Mouse (Mus musculus): ENCODE results near the gene Grb14.

Gene Grb14

DNA sequence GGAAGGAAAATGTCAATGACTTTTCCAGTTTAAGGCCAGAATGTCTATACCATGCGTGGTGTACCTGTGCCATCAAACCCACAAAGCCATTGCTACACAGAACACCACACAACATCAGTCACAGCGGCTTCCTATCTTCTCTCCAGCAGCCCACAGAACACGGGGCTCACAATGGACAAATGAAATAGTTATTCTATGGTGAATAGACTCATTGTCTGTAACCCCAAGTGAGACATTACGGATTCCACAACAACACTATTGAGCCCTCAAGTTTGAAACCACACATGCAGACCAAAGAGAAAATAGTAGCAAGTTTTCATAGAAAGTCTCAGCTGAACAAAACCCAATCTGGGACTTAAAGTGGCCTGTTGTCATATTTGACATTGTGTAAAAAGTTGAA lies 62.6 kb downstream of the Grb14 start:
- Histone ChIP-seq H3K27me3 (ENCODE audit: control insufficient read depth, insufficient read depth, low read length, poor library complexity, severe bottlenecking) (no peaks in the 10 kb centered on the region), H3K36me3 (ENCODE audit: control insufficient read depth, insufficient read depth, low read length, poor library complexity, severe bottlenecking) (no peaks in the 10 kb centered on the region)
- DNase-seq (ENCODE audit: low read depth, low spot score): no peak

DNA sequence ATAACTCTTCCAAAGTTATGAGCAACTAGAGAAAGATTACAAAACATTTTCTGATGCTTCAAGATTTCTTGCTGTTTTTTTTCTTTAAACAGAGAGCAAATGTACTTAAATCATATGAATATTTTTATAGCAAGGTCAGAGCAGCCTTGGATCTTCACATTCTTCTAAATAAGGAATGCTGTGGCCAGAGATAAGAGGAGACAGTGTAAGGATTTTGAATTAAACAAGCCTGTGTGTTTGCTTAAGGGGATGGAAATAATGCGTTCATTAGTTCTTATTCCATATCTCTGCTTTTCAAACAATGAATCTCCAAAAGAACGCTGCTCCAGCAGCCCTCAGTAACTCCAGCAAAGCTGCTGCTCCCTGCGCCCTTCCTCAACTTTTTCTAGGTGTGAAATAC lies 63.4 kb downstream of the Grb14 start:
- H3K27me3 ChIP-seq (ENCODE audit: control insufficient read depth, insufficient read depth, low read length, poor library complexity, severe bottlenecking): no peaks in the 10 kb centered on the region
- no peak for DNase-seq (ENCODE audit: low read depth, low spot score)
- no peaks in the 10 kb centered on the region for H3K36me3 ChIP-seq (ENCODE audit: control insufficient read depth, insufficient read depth, low read length, poor library complexity, severe bottlenecking)

DNA sequence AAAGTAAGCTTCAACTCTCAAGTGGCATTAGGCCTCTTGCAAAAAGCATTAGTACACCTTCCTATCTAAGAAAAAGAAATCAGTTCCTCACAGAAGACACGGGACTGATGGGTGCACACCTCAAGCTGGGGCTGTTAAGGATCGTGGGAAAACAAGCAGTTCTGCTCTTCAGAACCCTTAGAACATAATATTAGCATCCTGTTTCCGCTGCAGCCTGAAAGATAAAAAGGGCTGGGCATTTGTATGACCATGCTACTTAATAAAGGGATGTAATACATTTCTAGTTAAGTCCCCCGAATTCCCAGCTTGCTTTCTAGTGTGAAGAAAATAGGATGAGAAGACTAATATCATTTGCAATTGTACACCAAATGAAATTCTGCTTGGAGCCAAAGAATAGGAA lies 65.1 kb downstream of the Grb14 start:
- no peaks in the 10 kb centered on the region for H3K36me3 ChIP-seq (ENCODE audit: control insufficient read depth, insufficient read depth, low read length, poor library complexity, severe bottlenecking)
- DNase-seq (ENCODE audit: low read depth, low spot score): no peak
- H3K27me3 ChIP-seq (ENCODE audit: control insufficient read depth, insufficient read depth, low read length, poor library complexity, severe bottlenecking): no peaks in the 10 kb centered on the region

DNA sequence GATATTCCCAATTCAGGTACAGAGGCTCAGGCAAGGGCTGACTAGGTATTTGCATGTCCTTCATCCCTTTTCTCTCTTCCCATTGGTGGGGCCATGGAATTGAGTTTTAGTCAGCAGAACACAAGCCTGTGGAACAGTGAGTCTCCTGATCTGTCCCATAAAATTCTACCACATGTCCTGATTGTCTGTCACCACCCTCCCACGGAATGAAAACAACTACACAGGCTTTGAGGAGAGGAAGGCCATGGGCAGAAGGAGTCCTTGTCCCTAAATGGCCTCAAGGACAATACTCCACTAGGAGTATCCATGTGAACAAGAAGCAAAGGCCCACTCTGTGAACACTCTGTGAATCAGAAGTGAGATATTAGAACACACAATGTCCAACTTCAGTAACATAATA lies 69.3 kb downstream of the Grb14 start:
- H3K36me3 ChIP-seq (ENCODE audit: control insufficient read depth, insufficient read depth, low read length, poor library complexity, severe bottlenecking): no peaks in the 10 kb centered on the region
- H3K27me3 ChIP-seq (ENCODE audit: control insufficient read depth, insufficient read depth, low read length, poor library complexity, severe bottlenecking): no peaks in the 10 kb centered on the region
- DNase-seq (ENCODE audit: low read depth, low spot score): no peak

DNA sequence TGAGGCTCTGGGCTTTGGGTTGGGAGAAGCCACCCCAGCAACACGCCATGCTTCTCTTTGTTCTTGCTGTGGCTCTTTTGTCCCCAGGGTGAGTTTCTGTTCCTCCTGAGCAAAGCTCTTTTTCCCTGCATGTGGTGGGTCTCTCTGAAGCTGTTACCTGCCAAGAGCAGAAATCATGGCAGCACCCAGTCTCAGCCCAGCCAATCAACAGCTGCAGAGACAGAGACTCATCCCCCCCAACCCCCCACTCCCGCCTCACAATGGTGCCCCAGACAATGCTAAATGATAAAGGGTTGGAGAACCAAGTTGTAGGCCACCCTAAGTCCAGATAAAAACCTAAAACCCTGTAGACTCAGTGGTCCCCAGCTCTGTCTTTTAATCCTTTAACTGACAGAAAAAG lies 75.6 kb downstream of the Grb14 start:
- DNase-seq (ENCODE audit: low read depth, low spot score): no peak
- Histone ChIP-seq H3K27me3 (ENCODE audit: control insufficient read depth, insufficient read depth, low read length, poor library complexity, severe bottlenecking) (no peaks in the 10 kb centered on the region), H3K36me3 (ENCODE audit: control insufficient read depth, insufficient read depth, low read length, poor library complexity, severe bottlenecking) (no peaks in the 10 kb centered on the region)

DNA sequence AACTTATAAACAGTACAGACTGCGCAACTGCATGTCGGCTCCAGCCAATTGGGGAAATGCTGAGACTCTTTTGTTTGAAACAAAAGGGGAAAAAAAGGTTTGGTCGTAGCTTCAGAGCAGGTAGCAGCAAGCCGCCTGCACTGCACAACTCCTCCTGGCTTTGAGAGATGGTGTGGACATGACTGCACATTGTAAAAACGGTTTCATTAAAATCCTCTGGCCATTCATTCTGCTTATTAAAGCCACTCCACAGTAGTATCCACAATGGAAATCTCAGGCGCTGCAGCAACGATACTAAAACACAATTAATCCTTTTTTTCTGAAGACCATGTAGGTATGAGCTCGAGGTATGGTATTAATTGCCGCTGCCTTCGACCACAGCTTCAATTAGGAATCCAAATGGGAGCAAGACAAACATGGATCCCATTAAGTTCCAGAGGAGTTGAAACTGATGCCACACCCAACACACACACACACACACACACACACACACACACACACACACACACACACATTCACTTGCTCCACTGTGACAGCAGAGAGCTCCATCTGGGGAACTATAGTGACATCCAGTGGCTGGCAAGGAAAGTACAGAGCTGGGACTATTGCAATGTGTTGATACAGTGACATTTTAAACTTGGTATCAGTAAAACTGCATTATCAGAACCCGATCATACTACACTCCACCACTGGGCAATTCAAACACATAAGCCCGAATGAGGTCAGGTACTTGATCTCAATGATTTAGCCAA lies 76.2 kb downstream of the Grb14 start:
- DNase-seq (ENCODE audit: low read depth, low spot score): no peak
- no peaks in the 10 kb centered on the region for H3K36me3 ChIP-seq (ENCODE audit: control insufficient read depth, insufficient read depth, low read length, poor library complexity, severe bottlenecking)
- no peaks in the 10 kb centered on the region for H3K27me3 ChIP-seq (ENCODE audit: control insufficient read depth, insufficient read depth, low read length, poor library complexity, severe bottlenecking)

DNA sequence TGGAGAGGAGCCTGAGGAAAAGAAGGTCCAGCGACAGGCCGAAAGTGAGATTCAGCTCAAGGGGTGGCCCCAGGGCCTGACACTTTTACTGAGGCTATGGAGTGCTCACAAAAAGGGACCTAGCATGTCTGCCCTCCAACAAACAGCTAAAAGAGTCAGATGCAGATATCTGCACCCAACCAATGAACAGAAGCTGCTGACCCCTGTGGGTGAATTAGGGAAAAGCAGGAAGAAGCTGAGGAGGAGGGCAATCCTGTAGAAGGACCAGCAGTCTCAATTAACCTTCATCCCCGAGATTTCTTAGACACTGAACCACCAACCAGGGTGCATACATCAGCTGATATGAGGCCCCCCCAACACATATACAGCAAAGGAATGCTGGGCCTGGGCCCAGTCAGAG lies 77.3 kb downstream of the Grb14 start:
- DNase-seq (ENCODE audit: low read depth, low spot score): no peak
- Histone ChIP-seq H3K36me3 (ENCODE audit: control insufficient read depth, insufficient read depth, low read length, poor library complexity, severe bottlenecking) (no peaks in the 10 kb centered on the region), H3K27me3 (ENCODE audit: control insufficient read depth, insufficient read depth, low read length, poor library complexity, severe bottlenecking) (no peaks in the 10 kb centered on the region)

DNA sequence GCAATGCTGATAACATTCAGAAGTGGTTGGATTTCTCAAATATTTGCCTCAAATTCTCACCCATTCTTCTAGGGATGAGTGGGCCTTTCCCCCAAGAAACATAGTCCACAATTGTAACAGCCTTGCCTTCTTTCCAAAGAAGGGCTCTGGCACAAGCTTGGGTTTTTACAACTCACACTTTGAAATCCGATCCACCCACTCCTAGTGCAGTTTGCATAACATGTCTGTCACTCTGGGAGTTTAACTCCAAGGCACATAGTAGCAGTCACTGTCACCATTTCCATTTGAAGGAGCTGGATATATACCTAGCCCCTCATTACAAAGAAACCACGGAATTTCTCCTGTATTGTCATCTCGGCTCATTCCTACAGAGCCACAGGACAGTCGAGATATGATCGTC lies 103.9 kb downstream of the Grb14 start:
- H3K27me3 ChIP-seq (ENCODE audit: control insufficient read depth, insufficient read depth, low read length, poor library complexity, severe bottlenecking): no peaks in the 10 kb centered on the region
- no peak for DNase-seq (ENCODE audit: low read depth, low spot score)

DNA sequence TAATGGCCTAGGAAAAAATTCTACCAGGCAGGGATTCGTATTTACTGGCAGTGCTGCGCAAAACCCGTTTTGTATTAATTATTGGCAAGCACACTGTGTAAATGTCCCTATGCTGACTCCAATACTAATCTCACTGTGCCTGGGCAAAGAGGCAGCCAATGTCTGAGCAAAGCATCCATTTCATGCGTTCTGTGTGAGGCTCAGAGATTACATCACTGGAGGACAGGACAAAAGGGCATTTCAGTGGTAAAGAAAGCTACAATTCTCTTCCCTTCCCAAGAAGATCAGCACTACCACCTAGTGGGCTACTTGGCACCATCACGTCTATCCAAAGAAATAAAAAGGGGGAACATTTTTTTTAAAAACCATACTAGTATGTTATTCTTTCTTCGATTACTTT lies 109.3 kb downstream of the Grb14 start:
- Histone ChIP-seq H3K27me3 (ENCODE audit: control insufficient read depth, insufficient read depth, low read length, poor library complexity, severe bottlenecking) (no peaks in the 10 kb centered on the region), H3K36me3 (ENCODE audit: control insufficient read depth, insufficient read depth, low read length, poor library complexity, severe bottlenecking) (no peaks in the 10 kb centered on the region)
- DNase-seq (ENCODE audit: low read depth, low spot score): no peak

More for the DNA sequence above, 103.9 kb downstream of the Grb14 start:
- H3K36me3 ChIP-seq (ENCODE audit: control insufficient read depth, insufficient read depth, low read length, poor library complexity, severe bottlenecking): no peaks in the 10 kb centered on the region

DNA sequence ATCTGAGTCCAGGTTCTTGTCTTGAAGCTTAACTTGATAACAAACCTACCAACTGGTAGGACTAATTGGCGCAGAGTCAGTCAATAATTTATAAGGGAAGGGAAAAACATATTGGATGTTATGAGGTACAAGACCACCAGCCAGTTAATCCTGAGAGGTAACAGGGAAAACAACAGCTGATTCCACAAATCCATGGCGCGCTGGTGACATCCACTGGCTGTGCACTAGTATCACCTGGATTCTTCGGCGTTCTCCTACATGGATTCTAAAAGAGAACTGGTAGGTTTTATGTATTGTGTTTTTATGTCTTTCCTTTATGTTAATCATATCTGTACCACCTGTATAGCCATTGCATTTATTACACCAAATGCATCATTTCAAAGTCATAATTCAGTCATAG lies 119.9 kb downstream of the Grb14 start:
- no peak for DNase-seq (ENCODE audit: low read depth, low spot score)
- Histone ChIP-seq H3K36me3 (ENCODE audit: control insufficient read depth, insufficient read depth, low read length, poor library complexity, severe bottlenecking) (no peaks in the 10 kb centered on the region), H3K27me3 (ENCODE audit: control insufficient read depth, insufficient read depth, low read length, poor library complexity, severe bottlenecking) (no peaks in the 10 kb centered on the region)

DNA sequence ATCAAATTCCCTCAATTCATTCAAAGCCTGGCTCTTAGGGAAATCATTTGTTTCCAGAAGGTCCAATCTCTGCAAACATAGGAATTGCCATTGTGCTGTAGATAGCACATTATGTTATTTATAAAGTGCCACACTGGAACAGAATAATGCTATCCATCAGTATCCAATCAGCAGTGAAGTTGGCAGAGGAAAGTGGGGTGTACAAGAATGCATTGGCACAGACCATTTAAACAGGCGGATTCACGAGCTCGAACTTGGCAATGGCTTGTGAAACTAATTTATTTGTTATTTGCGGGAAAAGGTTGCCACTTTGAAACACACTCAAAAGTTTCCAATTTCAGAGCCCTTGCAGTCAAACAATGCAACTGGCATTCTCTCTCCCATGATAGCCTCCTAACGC lies 126.9 kb downstream of the Grb14 start:
- DNase-seq (ENCODE audit: low read depth, low spot score): no peak
- no peaks in the 10 kb centered on the region for H3K36me3 ChIP-seq (ENCODE audit: control insufficient read depth, insufficient read depth, low read length, poor library complexity, severe bottlenecking)
- no peaks in the 10 kb centered on the region for H3K27me3 ChIP-seq (ENCODE audit: control insufficient read depth, insufficient read depth, low read length, poor library complexity, severe bottlenecking)

DNA sequence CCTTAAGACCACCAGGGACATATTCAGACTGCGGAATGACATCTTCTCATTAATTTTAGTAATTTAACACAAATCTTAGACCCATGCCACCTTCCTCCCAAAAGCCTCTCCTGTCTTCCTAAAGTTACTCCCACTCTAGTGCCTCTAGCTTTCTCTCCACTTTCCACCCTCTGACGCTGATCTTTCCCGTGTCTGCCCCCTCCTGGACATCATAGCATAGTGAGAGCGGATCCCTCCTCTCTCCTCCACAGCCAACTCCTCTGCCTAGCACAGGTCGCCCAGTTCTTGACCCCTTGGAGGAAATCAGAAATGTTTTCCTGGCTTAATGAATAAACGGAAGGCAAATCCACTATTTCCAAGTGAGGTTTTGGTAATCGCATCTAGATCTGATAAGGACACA lies 131.6 kb downstream of the Grb14 start:
- H3K36me3 ChIP-seq (ENCODE audit: control insufficient read depth, insufficient read depth, low read length, poor library complexity, severe bottlenecking): no peaks in the 10 kb centered on the region
- H3K27me3 ChIP-seq (ENCODE audit: control insufficient read depth, insufficient read depth, low read length, poor library complexity, severe bottlenecking): no peaks in the 10 kb centered on the region
- DNase-seq (ENCODE audit: low read depth, low spot score): no peak

DNA sequence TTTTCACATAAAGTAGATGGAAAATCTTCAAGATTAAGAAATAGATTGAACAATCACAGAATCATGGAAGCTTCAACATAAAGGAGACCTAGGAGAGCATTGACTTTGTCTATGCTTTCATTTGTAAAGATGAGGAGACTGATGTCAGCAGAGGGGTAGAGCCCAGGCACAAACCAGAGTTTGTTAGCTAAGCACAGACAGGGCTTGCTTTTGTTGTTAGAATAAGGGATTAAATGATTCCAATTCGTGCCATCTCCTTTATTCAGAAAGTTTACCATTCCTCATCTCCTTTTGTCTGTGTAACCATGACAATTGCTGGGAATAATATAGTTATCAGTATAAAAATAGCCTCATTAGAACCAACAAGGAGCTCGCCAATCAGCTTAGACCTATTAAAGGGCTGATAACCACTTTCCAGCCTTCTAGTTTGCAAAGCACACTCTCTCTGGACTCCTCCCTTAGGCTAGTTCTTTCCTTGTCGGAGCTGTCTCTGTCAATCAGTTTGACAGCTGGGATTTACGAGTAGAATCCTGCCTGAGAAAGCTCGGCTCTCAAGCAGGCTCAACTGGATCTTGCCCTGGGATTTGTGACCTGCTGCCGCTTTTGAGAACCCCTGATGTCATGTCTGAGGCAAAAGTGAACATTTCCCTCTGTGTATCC lies 137.6 kb downstream of the Grb14 start:
- DNase-seq (ENCODE audit: low read depth, low spot score): no peak
- no peaks in the 10 kb centered on the region for H3K27me3 ChIP-seq (ENCODE audit: control insufficient read depth, insufficient read depth, low read length, poor library complexity, severe bottlenecking)
- H3K36me3 ChIP-seq (ENCODE audit: control insufficient read depth, insufficient read depth, low read length, poor library complexity, severe bottlenecking): no peaks in the 10 kb centered on the region

DNA sequence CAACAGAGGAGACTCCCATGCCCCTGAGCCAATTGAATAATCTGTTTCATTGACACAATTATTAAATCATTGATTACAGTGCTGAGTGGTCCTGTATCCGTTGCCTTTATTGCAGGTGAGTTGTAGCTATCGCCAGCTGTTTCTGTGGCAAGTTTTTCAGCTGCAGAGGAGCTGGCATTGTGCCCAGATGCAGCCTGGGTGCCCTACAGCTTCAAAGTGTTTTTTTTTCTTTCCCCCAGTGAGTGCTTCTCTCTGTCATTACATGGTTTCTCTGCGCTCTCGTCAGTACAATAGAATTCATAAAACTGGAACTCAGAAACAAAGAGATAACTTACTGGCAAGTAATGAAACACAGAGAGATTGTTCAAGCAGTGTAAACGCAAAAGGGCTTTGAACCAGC lies 139.1 kb downstream of the Grb14 start:
- no peaks in the 10 kb centered on the region for H3K27me3 ChIP-seq (ENCODE audit: control insufficient read depth, insufficient read depth, low read length, poor library complexity, severe bottlenecking)
- DNase-seq (ENCODE audit: low read depth, low spot score): no peak

DNA sequence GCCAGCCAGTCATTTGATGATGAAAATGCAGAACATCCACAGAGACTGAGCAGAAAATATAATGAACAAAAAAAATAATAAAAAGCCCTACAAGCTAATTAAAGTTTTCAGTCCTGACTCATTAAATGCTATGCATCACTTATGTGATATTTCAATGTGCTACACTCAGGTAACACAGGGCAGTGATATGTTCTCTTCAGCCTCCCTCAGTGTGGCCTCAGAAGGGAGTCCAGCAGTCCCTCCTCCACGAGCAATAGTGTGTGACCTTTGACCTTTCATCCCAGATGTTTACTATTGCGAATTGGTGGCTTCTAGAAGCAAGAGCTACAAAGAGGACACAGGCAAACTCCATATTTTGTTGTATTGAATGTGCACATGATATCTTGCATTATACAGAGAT lies 146.5 kb downstream of the Grb14 start:
- Histone ChIP-seq H3K36me3 (ENCODE audit: control insufficient read depth, insufficient read depth, low read length, poor library complexity, severe bottlenecking) (no peaks in the 10 kb centered on the region), H3K27me3 (ENCODE audit: control insufficient read depth, insufficient read depth, low read length, poor library complexity, severe bottlenecking) (no peaks in the 10 kb centered on the region)
- DNase-seq (ENCODE audit: low read depth, low spot score): no peak

More for the DNA sequence above, 139.1 kb downstream of the Grb14 start:
- H3K36me3 ChIP-seq (ENCODE audit: control insufficient read depth, insufficient read depth, low read length, poor library complexity, severe bottlenecking): no peaks in the 10 kb centered on the region
